Mouse (Mus musculus) liver, embryonic 15.5 days (tissue): ENCODE measurements around the gene Pbx3. TPM values are rescaled to one million over a fixed set of nuclear protein-coding genes. Genes with fewer than 3 reads are reported as not detected.

ENCODE experiments used
- ATAC-seq: fragments of 200-750 bp; cut with Nextera tagmentation; 2 replicates; pipeline ENCODE4 v1.8.0; 2017; ENCODE audit warnings: moderate number of reproducible peaks, mild to moderate bottlenecking, moderate library complexity; ENCODE audit not compliant: insufficient read depth
- H3K27ac ChIP-seq: fragments of 300-500 bp; sonication (generic); replicated peaks from 2 replicates; pipeline ENCODE4 v1.5.1; 2015; ENCODE audit warnings: mild to moderate bottlenecking, inconsistent platforms
- H3K27me3 ChIP-seq: fragments of 300-500 bp; sonication (generic); 2 replicates; pipeline ENCODE4 v1.6.1; 2015; ENCODE audit warnings: mild to moderate bottlenecking, inconsistent platforms
- H3K36me3 ChIP-seq: fragments of 300-500 bp; sonication (generic); replicated peaks from 2 replicates; pipeline ENCODE4 v1.6.1; 2015; ENCODE audit warnings: moderate library complexity, mild to moderate bottlenecking, inconsistent platforms
- H3K4me1 ChIP-seq: fragments of 300-500 bp; sonication (generic); replicated peaks from 2 replicates; pipeline ENCODE4 v1.6.1; 2015; ENCODE audit warnings: inconsistent platforms
- H3K4me2 ChIP-seq: fragments of 300-500 bp; sonication (generic); 2 replicates; pipeline ENCODE4 v1.6.1; 2015; ENCODE audit warnings: moderate library complexity, mild to moderate bottlenecking, inconsistent platforms
- H3K4me3 ChIP-seq: fragments of 300-500 bp; sonication (generic); replicated peaks from 2 replicates; pipeline ENCODE4 v1.5.1; 2015; ENCODE audit warnings: mild to moderate bottlenecking, inconsistent platforms
- H3K9ac ChIP-seq: fragments of 300-500 bp; sonication (generic); 2 replicates; pipeline ENCODE4 v1.6.1; 2015; ENCODE audit warnings: moderate library complexity, mild to moderate bottlenecking, inconsistent platforms
- H3K9me3 ChIP-seq: fragments of 300-500 bp; sonication (generic); replicated peaks from 2 replicates; pipeline ENCODE4 v1.6.1; 2016; ENCODE audit warnings: inconsistent platforms
- WGBS: fragments of 180-500 bp; shearing (Covaris S2); methylation state at CpG from one replicate; pipeline ENCODE4 v1.1.7; 2015; ENCODE audit warnings: mixed read lengths; ENCODE audit not compliant: insufficient replicate concordance; 5-methylcytosine and 5-hydroxymethylcytosine counted together
- polyA plus RNA-seq: library from polyadenylated mRNA; unstranded; fragments of >200 nt; fragmentation: Nextera tagmentation; extraction: Ambion mirVana; gene quantifications from 2 replicates; pipeline ENCODE4 v1.2.1, GENCODE M21; 2015

The Pbx3 gene
- polyA plus RNA-seq, 1 experiment from 2014 or later, result 6.0 TPM

DNA sequence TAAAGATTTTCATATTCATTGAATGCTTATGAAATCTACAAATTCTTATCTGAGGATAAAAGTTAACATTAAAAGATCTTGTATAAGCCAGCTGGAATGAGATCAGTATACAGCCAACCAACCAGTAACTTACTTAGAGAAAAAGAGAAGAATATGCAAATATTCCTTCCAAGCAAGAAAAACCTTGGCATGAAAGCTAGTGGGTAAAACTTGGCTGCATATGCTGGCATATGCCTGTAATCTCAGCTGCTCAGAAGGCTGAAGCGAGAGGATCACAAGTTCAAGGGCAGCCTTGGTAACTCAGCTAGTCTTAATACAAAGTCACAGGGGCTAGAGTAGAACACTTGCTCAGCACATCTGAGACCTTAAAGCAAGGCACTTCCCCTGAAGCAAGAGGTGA, 153.8 kb downstream of the Pbx3 start:
- Histone ChIP-seq H3K4me1 (no peaks in the 10 kb centered on the region), H3K27me3 (no peaks in the 10 kb centered on the region), H3K27ac (no peak overlapping the region), H3K9me3 (no peaks in the 10 kb centered on the region), H3K4me2 (no peak overlapping the region), H3K9ac (no peak overlapping the region), H3K4me3 (no peak overlapping the region), H3K36me3 (no peaks in the 10 kb centered on the region)
- ATAC-seq, result no peak
- WGBS, result 94% methylated on average over 1 of the region's 1 CpGs

DNA sequence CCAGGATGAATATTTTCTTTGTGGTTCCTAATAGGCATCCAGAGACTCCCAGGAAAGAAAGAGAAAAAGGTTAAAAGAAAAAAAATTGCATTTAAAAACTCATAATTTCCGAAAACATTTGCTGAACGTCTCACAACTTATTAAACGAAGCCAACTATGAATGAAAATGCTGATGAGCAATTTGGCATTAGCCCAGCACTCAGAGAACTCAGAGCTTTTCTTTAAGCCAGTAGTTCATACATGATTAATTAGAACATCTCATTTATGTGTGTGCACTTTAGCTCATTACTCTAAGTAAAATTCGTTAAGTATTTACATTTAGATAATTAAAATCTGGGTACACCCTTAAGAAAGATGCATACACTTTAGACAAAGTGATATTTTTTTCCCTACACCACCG, 155.3 kb downstream of the Pbx3 start:
- Histone ChIP-seq H3K4me3 (no peak overlapping the region), H3K9ac (no peak overlapping the region), H3K4me2 (no peak overlapping the region), H3K27me3 (no peaks in the 10 kb centered on the region), H3K27ac (no peak overlapping the region), H3K9me3 (no peaks in the 10 kb centered on the region), H3K4me1 (no peaks in the 10 kb centered on the region), H3K36me3 (no peaks in the 10 kb centered on the region)
- 63% methylated on average over 5 of the region's 5 CpGs for WGBS
- ATAC-seq, result no peak

DNA sequence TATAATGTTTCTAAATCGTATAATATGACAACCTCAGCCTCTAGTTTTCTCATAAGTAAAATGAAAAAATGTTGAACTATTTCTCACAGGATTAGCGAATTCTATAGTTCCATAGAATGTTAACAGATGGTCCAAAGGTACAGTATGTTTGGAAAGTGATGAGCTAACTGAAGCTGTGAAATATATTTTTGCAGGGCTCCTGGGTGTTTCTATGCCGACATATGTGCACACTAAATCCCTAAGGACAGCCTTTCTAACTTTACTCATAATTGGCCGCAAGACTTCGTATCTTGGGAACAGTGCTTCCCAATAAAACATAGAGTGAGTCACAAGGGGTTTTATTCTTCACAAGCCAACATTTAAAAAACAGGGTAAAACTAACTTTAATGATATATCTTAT, 157.4 kb downstream of the Pbx3 start:
- no peak for ATAC-seq
- H3K27ac ChIP-seq, result no peak overlapping the region
- no peaks in the 10 kb centered on the region for H3K36me3 ChIP-seq
- H3K27me3 ChIP-seq, result no peaks in the 10 kb centered on the region
- H3K9me3 ChIP-seq, result no peaks in the 10 kb centered on the region
- WGBS, result 83% methylated on average over 5 of the region's 5 CpGs
- no peak overlapping the region for H3K9ac ChIP-seq
- no peak overlapping the region for H3K4me2 ChIP-seq
- no peak overlapping the region for H3K4me3 ChIP-seq
- H3K4me1 ChIP-seq, result no peaks in the 10 kb centered on the region

DNA sequence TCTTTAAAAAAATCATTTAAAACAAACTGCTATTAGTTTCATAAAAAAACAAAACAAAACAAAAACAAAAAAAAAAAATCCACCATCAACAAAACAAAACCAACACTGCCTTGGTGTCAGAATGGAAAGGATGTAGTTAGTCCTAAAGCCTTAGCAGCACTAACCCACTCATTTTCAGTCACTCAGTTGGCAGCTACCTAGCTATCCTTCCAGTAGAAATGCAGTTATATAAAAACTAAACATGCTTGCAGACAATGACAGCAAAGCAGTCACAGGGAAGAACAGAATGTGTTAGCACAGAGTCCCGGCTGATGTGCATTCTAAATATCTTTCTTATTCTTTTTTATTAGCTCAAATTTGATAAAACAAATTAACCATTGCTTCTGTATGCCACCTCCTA, 160.5 kb downstream of the Pbx3 start:
- H3K4me2 ChIP-seq, result no peak overlapping the region
- H3K9ac ChIP-seq, result no peak overlapping the region
- H3K36me3 ChIP-seq, result no peaks in the 10 kb centered on the region
- H3K4me1 ChIP-seq, result no peaks in the 10 kb centered on the region
- H3K9me3 ChIP-seq, result no peaks in the 10 kb centered on the region
- H3K4me3 ChIP-seq, result no peak overlapping the region
- H3K27me3 ChIP-seq, result no peaks in the 10 kb centered on the region
- H3K27ac ChIP-seq, result no peak overlapping the region
- ATAC-seq, result no peak
- 62% methylated on average over 1 of the region's 1 CpGs for WGBS

DNA sequence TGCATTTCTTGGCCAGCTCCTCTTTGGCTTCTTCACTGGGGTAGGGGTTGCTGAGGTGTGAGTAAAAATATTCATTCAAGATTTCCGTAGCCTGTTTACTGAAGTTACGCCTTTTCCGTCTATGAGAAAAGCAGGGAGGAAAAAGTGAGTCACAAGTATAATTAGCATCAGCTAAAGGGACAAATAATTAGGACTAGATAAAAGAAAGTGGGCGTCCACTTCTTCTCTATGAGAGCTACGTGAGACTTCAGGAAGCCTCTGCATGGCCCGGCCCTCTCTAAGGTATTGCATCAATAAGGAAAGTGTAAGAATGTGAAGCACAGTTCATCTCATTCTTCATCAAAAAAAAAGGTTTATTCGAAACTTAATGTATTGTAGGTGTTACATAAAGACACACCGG, 168.1 kb downstream of the Pbx3 start:
- Histone ChIP-seq H3K27me3 (no peaks in the 10 kb centered on the region), H3K4me2 (no peak overlapping the region), H3K36me3 (peaks cover 8% of the 10 kb centered on the region), H3K4me3 (no peak overlapping the region), H3K9ac (no peak overlapping the region), H3K27ac (no peak overlapping the region), H3K4me1 (no peaks in the 10 kb centered on the region), H3K9me3 (no peaks in the 10 kb centered on the region)
- 88% methylated on average over 8 of the region's 8 CpGs for WGBS
- ATAC-seq, result no peak

DNA sequence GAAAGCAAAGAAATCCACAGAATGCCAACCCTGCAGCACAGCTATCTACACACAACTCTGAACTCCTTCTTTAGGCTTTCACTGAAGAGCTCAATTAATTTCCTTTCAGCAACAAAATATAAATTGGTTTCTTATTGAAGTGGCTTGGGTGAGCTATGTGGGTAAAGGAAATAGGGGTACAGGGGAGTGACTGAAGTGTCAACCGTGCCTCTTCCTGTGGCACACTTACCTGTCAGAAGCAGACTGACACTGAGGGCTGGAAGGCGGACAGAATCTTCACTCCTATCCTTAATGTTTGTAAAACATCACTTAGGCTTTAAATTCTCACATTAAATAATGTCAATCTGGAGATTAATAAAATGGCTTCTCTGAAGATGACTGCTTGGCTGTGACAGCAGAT, 168.6 kb downstream of the Pbx3 start:
- no peak for ATAC-seq
- no peak overlapping the region for H3K9ac ChIP-seq
- no peak overlapping the region for H3K4me3 ChIP-seq
- H3K27me3 ChIP-seq, result no peaks in the 10 kb centered on the region
- no peaks in the 10 kb centered on the region for H3K4me1 ChIP-seq
- H3K4me2 ChIP-seq, result no peak overlapping the region
- WGBS, result 80% methylated on average over 2 of the region's 2 CpGs
- peaks cover 8% of the 10 kb centered on the region for H3K36me3 ChIP-seq
- H3K27ac ChIP-seq, result no peak overlapping the region
- no peaks in the 10 kb centered on the region for H3K9me3 ChIP-seq

DNA sequence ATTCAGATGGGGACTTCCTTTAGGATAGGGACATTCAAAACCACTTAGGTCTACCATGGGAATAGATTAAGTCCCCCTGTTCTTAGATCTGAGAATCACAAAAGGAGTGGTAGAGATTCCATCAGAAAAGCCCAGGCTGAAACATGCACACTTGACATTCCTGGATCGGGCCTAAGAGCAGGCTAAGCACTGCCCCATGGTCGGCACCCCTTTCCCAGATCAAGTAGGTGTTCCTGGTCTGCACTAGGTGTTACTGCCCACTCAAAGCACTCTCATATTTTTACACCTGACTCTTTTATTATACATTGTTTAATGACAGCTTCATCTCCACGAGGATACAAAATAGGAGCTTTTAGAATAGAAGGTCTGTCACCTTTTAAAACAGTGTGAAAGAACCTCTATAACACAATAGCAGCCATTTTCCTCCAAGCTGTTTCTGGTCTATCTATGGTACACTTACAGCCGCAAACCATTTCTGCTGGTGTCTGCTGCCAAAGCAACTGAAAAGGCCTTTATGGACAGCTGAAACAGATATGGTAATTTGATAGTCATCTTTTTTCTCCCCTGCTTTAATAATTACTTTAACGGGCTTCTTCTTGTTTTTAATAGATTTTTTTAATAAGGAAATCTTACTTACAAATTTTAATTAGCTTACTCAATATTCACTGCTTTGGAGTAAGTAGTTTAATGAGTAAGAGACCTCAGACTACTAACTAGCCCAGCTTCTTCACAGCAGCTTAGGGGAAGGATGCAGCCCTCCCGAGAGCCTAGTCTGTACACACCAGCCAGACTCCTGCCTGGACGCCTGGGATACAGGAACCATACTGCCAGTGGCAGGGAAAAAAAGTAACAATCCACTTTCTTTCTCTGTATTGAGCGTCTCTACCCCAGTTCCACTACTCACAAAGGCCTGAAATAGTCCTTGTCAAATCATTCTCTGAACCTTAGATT, 178.8 kb downstream of the Pbx3 start:
- ATAC-seq, result no peak
- H3K4me2 ChIP-seq, result no peak overlapping the region
- H3K9ac ChIP-seq, result no peak overlapping the region
- no peaks in the 10 kb centered on the region for H3K27me3 ChIP-seq
- no peaks in the 10 kb centered on the region for H3K4me1 ChIP-seq
- H3K9me3 ChIP-seq, result no peaks in the 10 kb centered on the region
- H3K27ac ChIP-seq, result no peak overlapping the region
- no peak overlapping the region for H3K4me3 ChIP-seq
- H3K36me3 ChIP-seq, result no peaks in the 10 kb centered on the region
- 68% methylated on average over 8 of the region's 8 CpGs for WGBS

DNA sequence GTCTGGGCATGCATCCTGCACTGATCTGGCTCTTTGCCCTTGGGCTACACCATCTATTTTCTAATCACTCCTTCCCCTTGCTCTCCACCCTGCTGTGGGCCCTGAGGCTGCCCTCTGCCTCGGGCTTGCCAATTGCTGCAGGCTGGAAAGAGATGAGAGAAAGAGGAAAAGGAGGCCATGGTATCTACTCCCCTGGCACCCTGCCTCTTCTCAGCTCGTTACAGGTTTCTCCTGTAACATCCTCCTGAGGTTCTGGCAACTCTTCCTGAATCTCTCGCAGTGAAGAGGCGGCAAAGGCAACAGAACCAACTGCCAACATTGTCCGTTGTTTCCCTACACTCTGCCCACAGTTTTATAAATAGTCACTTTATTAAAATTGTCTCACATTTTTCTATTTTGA, 179.7 kb downstream of the Pbx3 start:
- no peaks in the 10 kb centered on the region for H3K9me3 ChIP-seq
- H3K27me3 ChIP-seq, result no peaks in the 10 kb centered on the region
- no peak for ATAC-seq
- H3K4me3 ChIP-seq, result no peak overlapping the region
- H3K4me2 ChIP-seq, result no peak overlapping the region
- 67% methylated on average over 5 of the region's 5 CpGs for WGBS
- no peaks in the 10 kb centered on the region for H3K4me1 ChIP-seq
- no peak overlapping the region for H3K27ac ChIP-seq
- H3K36me3 ChIP-seq, result no peaks in the 10 kb centered on the region
- no peak overlapping the region for H3K9ac ChIP-seq

DNA sequence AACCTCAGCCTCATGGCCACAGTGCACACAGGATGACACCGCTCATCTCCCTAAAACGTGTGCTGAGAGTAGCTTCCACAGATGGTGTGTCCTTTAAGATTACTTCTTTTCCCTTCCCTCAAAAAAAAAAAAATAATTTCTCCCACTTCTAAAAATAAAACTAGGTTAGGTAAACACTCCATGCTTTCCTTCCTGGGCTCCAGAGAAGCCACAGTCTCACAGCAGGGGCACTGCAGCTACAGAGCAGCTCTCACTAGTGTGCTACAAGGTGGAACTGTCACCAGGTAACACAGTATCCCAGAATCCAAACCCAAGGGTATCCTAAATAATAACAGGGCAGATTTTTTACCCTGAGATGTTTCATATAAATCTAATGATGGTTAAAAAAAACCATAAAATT, 185.6 kb downstream of the Pbx3 start:
- H3K9me3 ChIP-seq, result no peaks in the 10 kb centered on the region
- no peak overlapping the region for H3K4me2 ChIP-seq
- no peaks in the 10 kb centered on the region for H3K4me1 ChIP-seq
- H3K9ac ChIP-seq, result no peak overlapping the region
- 55% methylated on average over 2 of the region's 2 CpGs for WGBS
- ATAC-seq, result no peak
- H3K36me3 ChIP-seq, result no peaks in the 10 kb centered on the region
- no peak overlapping the region for H3K4me3 ChIP-seq
- H3K27me3 ChIP-seq, result no peaks in the 10 kb centered on the region
- H3K27ac ChIP-seq, result no peak overlapping the region

DNA sequence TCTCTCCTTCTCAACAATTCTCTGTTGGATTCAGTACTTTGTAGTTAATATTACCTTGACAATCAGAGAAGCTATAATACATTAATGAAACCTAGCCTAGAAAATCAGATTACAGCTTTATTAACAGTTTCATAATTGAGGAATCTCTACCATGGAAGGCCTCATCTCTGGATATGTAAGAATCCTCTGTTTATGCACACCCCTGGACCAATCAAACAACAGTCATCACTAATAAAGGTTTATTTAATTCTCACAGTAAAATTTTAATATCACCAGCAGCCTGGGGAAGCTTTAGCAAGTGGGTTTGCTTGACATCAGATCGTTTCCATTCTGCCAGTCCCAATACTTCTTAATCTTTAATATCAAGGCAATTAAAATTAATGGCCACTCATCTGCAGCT, 191.3 kb downstream of the Pbx3 start:
- Histone ChIP-seq H3K4me1 (no peaks in the 10 kb centered on the region), H3K4me3 (no peak overlapping the region), H3K27me3 (no peaks in the 10 kb centered on the region), H3K27ac (no peak overlapping the region), H3K9me3 (no peaks in the 10 kb centered on the region), H3K4me2 (no peak overlapping the region), H3K9ac (no peak overlapping the region), H3K36me3 (no peaks in the 10 kb centered on the region)
- WGBS, result 73% methylated on average over 1 of the region's 1 CpGs
- ATAC-seq, result no peak

DNA sequence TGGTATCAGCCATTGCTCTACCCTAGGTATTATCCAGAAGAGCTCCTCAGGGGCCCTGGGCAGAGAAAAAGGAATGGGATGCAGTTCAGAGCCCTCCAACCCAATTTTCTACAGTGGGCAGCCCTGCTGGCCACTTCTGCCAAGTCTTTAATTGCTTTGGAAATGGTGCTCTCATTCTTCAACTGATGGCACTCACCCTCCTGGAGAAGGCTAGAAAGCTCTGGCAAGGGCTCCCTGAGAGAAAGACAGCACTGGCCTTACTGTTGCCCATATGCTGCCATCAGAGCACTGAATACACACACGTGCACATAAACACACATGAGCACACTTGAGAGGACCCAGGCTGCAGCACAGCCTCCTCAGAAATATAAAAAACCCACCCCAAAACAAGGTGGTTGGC, 193.6 kb downstream of the Pbx3 start:
- WGBS, result 50% methylated on average over 1 of the region's 1 CpGs
- no peak for ATAC-seq
- H3K9ac ChIP-seq, result no peak overlapping the region
- H3K27me3 ChIP-seq, result no peaks in the 10 kb centered on the region
- H3K4me1 ChIP-seq, result no peaks in the 10 kb centered on the region
- H3K4me2 ChIP-seq, result no peak overlapping the region
- H3K9me3 ChIP-seq, result no peaks in the 10 kb centered on the region
- H3K36me3 ChIP-seq, result no peaks in the 10 kb centered on the region
- no peak overlapping the region for H3K27ac ChIP-seq
- H3K4me3 ChIP-seq, result no peak overlapping the region

DNA sequence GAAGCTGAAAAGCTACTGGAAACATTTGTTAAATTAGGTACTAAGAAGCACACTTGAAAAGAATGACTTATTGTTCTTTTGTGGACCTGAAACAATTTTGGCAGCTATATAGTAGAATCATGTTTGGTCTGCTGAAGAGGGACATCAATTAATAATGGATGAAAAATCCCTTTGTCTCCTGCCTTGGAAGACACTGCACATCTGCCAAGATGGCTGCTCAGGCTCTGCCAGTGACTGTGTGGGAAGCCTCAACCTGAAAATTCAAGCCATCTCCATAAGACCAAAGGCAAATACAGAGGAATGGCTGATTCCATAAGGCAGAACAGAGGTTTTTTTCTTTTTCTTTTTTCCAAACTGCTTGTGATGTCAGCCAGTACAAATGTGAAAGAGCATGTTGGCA, 194.3 kb downstream of the Pbx3 start:
- H3K4me1 ChIP-seq, result no peaks in the 10 kb centered on the region
- H3K9ac ChIP-seq, result no peak overlapping the region
- no peak overlapping the region for H3K27ac ChIP-seq
- H3K9me3 ChIP-seq, result no peaks in the 10 kb centered on the region
- no peak overlapping the region for H3K4me2 ChIP-seq
- no peaks in the 10 kb centered on the region for H3K27me3 ChIP-seq
- ATAC-seq, result no peak
- H3K4me3 ChIP-seq, result no peak overlapping the region
- no peaks in the 10 kb centered on the region for H3K36me3 ChIP-seq
